Mouse (Mus musculus) lung, postnatal 0 days (tissue): Measurements from ENCODE around the gene Hemk1. TPM values are rescaled to one million over a fixed set of nuclear protein-coding genes. Genes with fewer than 3 reads are reported as not detected.
A peak's percentile ranks its signal among the peaks of the same experiment; 100 is the strongest.

ENCODE experiments used
- ATAC-seq: fragments of 200-750 bp; cut with Nextera tagmentation; 2 replicates; pipeline ENCODE4 v1.8.0; 2017; ENCODE audit warnings: moderate library complexity
- DNase-seq: peaks from one replicate; pipeline ENCODE4 v3.0.0-alpha.2; 2016; ENCODE audit warnings: low spot score
- H3K27ac ChIP-seq: fragments of 300-500 bp; sonication (generic); 2 replicates; pipeline ENCODE4 v1.5.1; 2014; ENCODE audit warnings: antibody characterized with exemption, mild to moderate bottlenecking, low read length, mixed read lengths
- H3K27me3 ChIP-seq: fragments of 300-500 bp; sonication (generic); replicated peaks from 2 replicates; pipeline ENCODE4 v1.6.1; 2014; ENCODE audit warnings: low read length, mixed read lengths; ENCODE audit not compliant: insufficient read depth
- H3K36me3 ChIP-seq: fragments of 300-500 bp; sonication (generic); 2 replicates; pipeline ENCODE4 v1.6.1; 2014; ENCODE audit warnings: low read length, mixed read lengths; ENCODE audit not compliant: insufficient read depth
- H3K4me1 ChIP-seq: fragments of 300-500 bp; sonication (generic); 2 replicates; pipeline ENCODE4 v1.6.1; 2014; ENCODE audit warnings: antibody characterized with exemption, low read depth, low read length, mixed read lengths; ENCODE audit not compliant: insufficient read depth
- H3K4me2 ChIP-seq: fragments of 300-500 bp; sonication (generic); replicated peaks from 2 replicates; pipeline ENCODE4 v1.6.1; 2014; ENCODE audit warnings: low read depth, mild to moderate bottlenecking, low read length, moderate library complexity, mixed read lengths
- H3K4me3 ChIP-seq: fragments of 300-500 bp; sonication (generic); 2 replicates; pipeline ENCODE4 v1.5.1; 2014; ENCODE audit warnings: low read depth, low read length
- H3K9ac ChIP-seq: fragments of 300-500 bp; sonication (generic); replicated peaks from 2 replicates; pipeline ENCODE4 v1.6.1; 2014; ENCODE audit warnings: low read depth, mild to moderate bottlenecking
- H3K9me3 ChIP-seq: fragments of 300-500 bp; sonication (generic); 2 replicates; pipeline ENCODE4 v1.6.1; 2016; ENCODE audit warnings: low read length, mixed read lengths
- CTCF ChIP-seq: IDR thresholded peaks from 2 replicates; pipeline ENCODE4 v1.5.1; 2016; ENCODE audit warnings: antibody characterized with exemption, mild to moderate bottlenecking
- EP300 ChIP-seq: IDR thresholded peaks from 2 replicates; pipeline ENCODE4 v1.6.1; 2016; ENCODE audit warnings: antibody characterized with exemption, mild to moderate bottlenecking, control low read depth
- WGBS: fragments of 180-500 bp; shearing (Covaris S2); extraction: QIAGEN DNeasy Blood & Tissue Kit; methylation state at CpG from one replicate; pipeline ENCODE4 v1.1.7; 2014; 5-methylcytosine and 5-hydroxymethylcytosine counted together
- polyA plus RNA-seq: library from polyadenylated mRNA; unstranded; fragments of >200 nt; fragmentation: Nextera tagmentation; extraction: Ambion mirVana; gene quantifications from 2 replicates; pipeline ENCODE4 v1.2.1, GENCODE M21; 2015

Hemk1 gene
- polyA plus RNA-seq, 1 experiment from 2014 or later: 5.9 TPM

- 8% methylated on average over 3 of the region's 3 CpGs for WGBS
- no peaks in the 10 kb centered on the region for H3K9me3 ChIP-seq
- no peak overlapping the region for H3K27ac ChIP-seq
- DNase-seq (no peak), ATAC-seq (no peak)
- TF ChIP-seq EP300 (no peak), CTCF (no peak)
- 0 out of 2 replicates have a peak, but pooled peaks cover 4% of the 10 kb centered on the region for H3K27me3 ChIP-seq
- H3K4me2 ChIP-seq: no peak overlapping the region
- H3K36me3 ChIP-seq: no peaks in the 10 kb centered on the region
- no peak overlapping the region for H3K4me3 ChIP-seq
- H3K4me1 ChIP-seq: no peaks in the 10 kb centered on the region
- H3K9ac ChIP-seq: no peak overlapping the region
These were observed 22.8 kb upstream of the Hemk1 start for GRCm38 (mm10) chr9:107360989-107361388.

GRCm38 (mm10) chr9:107357651-107358050 lies 19.5 kb upstream of the Hemk1 start:
- ATAC-seq (peak; percentile 32; the same call in 1 of the 2 replicates), DNase-seq (peak; percentile 59)
- Histone ChIP-seq H3K9ac (no peak overlapping the region), H3K4me1 (no peaks in the 10 kb centered on the region), H3K9me3 (no peaks in the 10 kb centered on the region), H3K27me3 (0 out of 2 replicates have a peak, but pooled peaks cover 4% of the 10 kb centered on the region), H3K4me2 (no peak overlapping the region), H3K4me3 (no peak overlapping the region), H3K36me3 (no peaks in the 10 kb centered on the region), H3K27ac (no peak overlapping the region)
- TF ChIP-seq EP300 (no peak), CTCF (peak; percentile 96)
- 21% methylated on average over 5 of the region's 5 CpGs for WGBS

- 42% methylated on average over 6 of the region's 7 CpGs for WGBS
- Histone ChIP-seq H3K4me1 (no peaks in the 10 kb centered on the region), H3K36me3 (no peaks in the 10 kb centered on the region), H3K27ac (no peak overlapping the region), H3K4me2 (no peak overlapping the region), H3K4me3 (no peak overlapping the region), H3K9me3 (no peaks in the 10 kb centered on the region), H3K27me3 (0 out of 2 replicates have a peak, but pooled peaks cover 4% of the 10 kb centered on the region), H3K9ac (no peak overlapping the region)
- DNase-seq: peak; percentile 77
- no peak; the same call in 1 of the 2 replicates for ATAC-seq
- TF ChIP-seq CTCF (peak; percentile 77), EP300 (no peak)
These were observed 18.0 kb upstream of the Hemk1 start for GRCm38 (mm10) chr9:107355870-107356765.

GRCm38 (mm10) chr9:107354826-107355225 lies 16.7 kb upstream of the Hemk1 start:
- 75% methylated on average over 1 of the region's 1 CpGs for WGBS
- no peaks in the 10 kb centered on the region for H3K36me3 ChIP-seq
- TF ChIP-seq EP300: no peak
- TF ChIP-seq CTCF: no peak

GRCm38 (mm10) chr9:107349321-107349720 lies 11.2 kb upstream of the Hemk1 start:
- no peaks in the 10 kb centered on the region for H3K27me3 ChIP-seq
- H3K4me2 ChIP-seq: no peak overlapping the region
- no peak overlapping the region for H3K9ac ChIP-seq
- ATAC-seq (no peak), DNase-seq (no peak)
- TF ChIP-seq EP300 (no peak), CTCF (no peak)
- no peaks in the 10 kb centered on the region for H3K4me1 ChIP-seq
- H3K36me3 ChIP-seq: no peaks in the 10 kb centered on the region
- WGBS: 51% methylated on average over 7 of the region's 7 CpGs
- H3K9me3 ChIP-seq: no peaks in the 10 kb centered on the region
- no peak overlapping the region for H3K4me3 ChIP-seq
- no peak overlapping the region for H3K27ac ChIP-seq

More at GRCm38 (mm10) chr9:107354826-107355225, 16.7 kb upstream of the Hemk1 start:
- Histone ChIP-seq H3K4me1 (no peaks in the 10 kb centered on the region), H3K27me3 (0 out of 2 replicates have a peak, but pooled peaks cover 4% of the 10 kb centered on the region), H3K9me3 (no peaks in the 10 kb centered on the region), H3K4me2 (no peak overlapping the region), H3K27ac (no peak overlapping the region), H3K9ac (no peak overlapping the region), H3K4me3 (no peak overlapping the region)
- ATAC-seq (no peak), DNase-seq (no peak)

GRCm38 (mm10) chr9:107347586-107348183 lies 9.5 kb upstream of the Hemk1 start:
- H3K4me1 ChIP-seq: no peaks in the 10 kb centered on the region
- ATAC-seq: no peak
- TF ChIP-seq EP300 (no peak), CTCF (no peak)
- H3K9me3 ChIP-seq: no peaks in the 10 kb centered on the region
- no peak overlapping the region for H3K4me2 ChIP-seq
- no peak overlapping the region for H3K4me3 ChIP-seq
- no peak overlapping the region for H3K9ac ChIP-seq
- H3K27ac ChIP-seq: no peak overlapping the region
- no peaks in the 10 kb centered on the region for H3K36me3 ChIP-seq
- 64% methylated on average over 9 of the region's 9 CpGs for WGBS
- no peak for DNase-seq
- no peaks in the 10 kb centered on the region for H3K27me3 ChIP-seq
